Mouse (Mus musculus) kidney, embryonic 16.5 days (tissue): ENCODE results near the gene Clec12a. TPM values are rescaled to one million over a fixed set of nuclear protein-coding genes. Genes with fewer than 3 reads are reported as not detected.
"Not testable (repeated sequence)": the region's sequence is repeated elsewhere in the genome, so short reads cannot be mapped to it uniquely, and the experiment has no call there.

Experiments used
- ATAC-seq: fragments of 200-750 bp; cut with Nextera tagmentation; 2 replicates; pipeline ENCODE4 v1.8.0; 2017; ENCODE audit warnings: moderate TSS enrichment; ENCODE audit not compliant: low FRiP score, low TSS enrichment
- H3K27ac ChIP-seq: fragments of 300-500 bp; sonication (generic); 2 replicates; pipeline ENCODE4 v1.5.1; 2014; ENCODE audit warnings: low read length
- H3K27me3 ChIP-seq: fragments of 300-500 bp; sonication (generic); 2 replicates; pipeline ENCODE4 v1.6.1; 2014; ENCODE audit warnings: low read length, control low read depth, mixed read lengths; ENCODE audit not compliant: insufficient read depth
- H3K36me3 ChIP-seq: fragments of 300-500 bp; sonication (generic); 2 replicates; pipeline ENCODE4 v1.6.1; 2014; ENCODE audit warnings: low read length, control low read depth, mixed read lengths; ENCODE audit not compliant: insufficient read depth
- H3K4me1 ChIP-seq: fragments of 300-500 bp; sonication (generic); 2 replicates; pipeline ENCODE4 v1.6.1; 2014; ENCODE audit warnings: low read length, control low read depth, mixed read lengths; ENCODE audit not compliant: insufficient read depth
- H3K4me2 ChIP-seq: fragments of 300-500 bp; sonication (generic); replicated peaks from 2 replicates; pipeline ENCODE4 v1.6.1; 2014; ENCODE audit warnings: low read depth, low read length
- H3K4me3 ChIP-seq: fragments of 300-500 bp; sonication (generic); 2 replicates; pipeline ENCODE4 v1.5.1; 2014; ENCODE audit warnings: mild to moderate bottlenecking, low read length
- H3K9ac ChIP-seq: fragments of 300-500 bp; sonication (generic); replicated peaks from 2 replicates; pipeline ENCODE4 v1.6.1; 2014; ENCODE audit warnings: low read length
- H3K9me3 ChIP-seq: fragments of 300-500 bp; sonication (generic); 2 replicates; pipeline ENCODE4 v1.6.1; 2016; ENCODE audit warnings: low read length, control low read depth
- WGBS: fragments of 180-500 bp; shearing (Covaris S2); extraction: QIAGEN DNeasy Blood & Tissue Kit; methylation state at CpG from one replicate; pipeline ENCODE4 v1.1.7; 2014; 5-methylcytosine and 5-hydroxymethylcytosine counted together
- polyA plus RNA-seq: library from polyadenylated mRNA; unstranded; fragments of >200 nt; fragmentation: Nextera tagmentation; extraction: Ambion mirVana; gene quantifications from 2 replicates; pipeline ENCODE4 v1.2.1, GENCODE M21; 2015

The Clec12a gene
- 0.67 and 0.74 TPM in 2 replicates for polyA plus RNA-seq

GRCm38 (mm10) chr6:129342391-129342790 lies at the start of gene Clec12a:
Gene Clec12a (plus strand): TSS chr6:129342691.
- not testable (repeated sequence) for H3K27ac ChIP-seq, H3K27me3 ChIP-seq, H3K36me3 ChIP-seq, H3K9me3 ChIP-seq, H3K4me2 ChIP-seq, H3K4me1 ChIP-seq, H3K9ac ChIP-seq, ATAC-seq, H3K4me3 ChIP-seq
- WGBS: 67% methylated on average over 4 of the region's 4 CpGs

GRCm38 (mm10) chr6:129304180-129304579 lies 38.3 kb upstream of the Clec12a start:
- Histone ChIP-seq H3K9me3 (no peaks in the 10 kb centered on the region), H3K36me3 (no peaks in the 10 kb centered on the region), H3K9ac (no peak overlapping the region), H3K4me1 (no peaks in the 10 kb centered on the region), H3K27ac (no peak overlapping the region), H3K4me3 (no peak overlapping the region), H3K27me3 (no peaks in the 10 kb centered on the region), H3K4me2 (no peak overlapping the region)
- 60% methylated on average over 1 of the region's 1 CpGs for WGBS
- ATAC-seq: no peak

GRCm38 (mm10) chr6:129312499-129312898 lies 30.0 kb upstream of the Clec12a start:
- Histone ChIP-seq H3K4me1 (no peaks in the 10 kb centered on the region), H3K4me2 (no peak overlapping the region), H3K9me3 (no peaks in the 10 kb centered on the region), H3K36me3 (no peaks in the 10 kb centered on the region), H3K27me3 (no peaks in the 10 kb centered on the region), H3K27ac (no peak overlapping the region), H3K4me3 (no peak overlapping the region), H3K9ac (no peak overlapping the region)
- no peak for ATAC-seq
- WGBS: 67% methylated on average over 3 of the region's 3 CpGs

GRCm38 (mm10) chr6:129314655-129315168 lies 27.8 kb upstream of the Clec12a start:
- Histone ChIP-seq H3K9ac (no peak overlapping the region), H3K4me1 (no peaks in the 10 kb centered on the region), H3K9me3 (no peaks in the 10 kb centered on the region), H3K4me3 (no peak overlapping the region), H3K36me3 (no peaks in the 10 kb centered on the region), H3K4me2 (no peak overlapping the region), H3K27ac (no peak overlapping the region), H3K27me3 (no peaks in the 10 kb centered on the region)
- no peak for ATAC-seq
- 78% methylated on average over 3 of the region's 3 CpGs for WGBS

GRCm38 (mm10) chr6:129315698-129316097 lies 26.8 kb upstream of the Clec12a start:
- Histone ChIP-seq H3K4me3 (no peak overlapping the region), H3K27ac (no peak overlapping the region), H3K27me3 (no peaks in the 10 kb centered on the region), H3K9me3 (no peaks in the 10 kb centered on the region), H3K36me3 (no peaks in the 10 kb centered on the region), H3K4me2 (no peak overlapping the region), H3K4me1 (no peaks in the 10 kb centered on the region), H3K9ac (no peak overlapping the region)
- ATAC-seq: no peak
- WGBS: 84% methylated on average over 1 of the region's 1 CpGs

GRCm38 (mm10) chr6:129316463-129316862 lies 26.0 kb upstream of the Clec12a start:
- no peak for ATAC-seq
- no peak overlapping the region for H3K27ac ChIP-seq
- no peak overlapping the region for H3K9ac ChIP-seq
- H3K27me3 ChIP-seq: no peaks in the 10 kb centered on the region
- no peaks in the 10 kb centered on the region for H3K36me3 ChIP-seq
- H3K4me3 ChIP-seq: no peak overlapping the region
- H3K4me2 ChIP-seq: no peak overlapping the region
- H3K4me1 ChIP-seq: no peaks in the 10 kb centered on the region
- WGBS: 72% methylated on average over 2 of the region's 2 CpGs
- no peaks in the 10 kb centered on the region for H3K9me3 ChIP-seq

DNA sequence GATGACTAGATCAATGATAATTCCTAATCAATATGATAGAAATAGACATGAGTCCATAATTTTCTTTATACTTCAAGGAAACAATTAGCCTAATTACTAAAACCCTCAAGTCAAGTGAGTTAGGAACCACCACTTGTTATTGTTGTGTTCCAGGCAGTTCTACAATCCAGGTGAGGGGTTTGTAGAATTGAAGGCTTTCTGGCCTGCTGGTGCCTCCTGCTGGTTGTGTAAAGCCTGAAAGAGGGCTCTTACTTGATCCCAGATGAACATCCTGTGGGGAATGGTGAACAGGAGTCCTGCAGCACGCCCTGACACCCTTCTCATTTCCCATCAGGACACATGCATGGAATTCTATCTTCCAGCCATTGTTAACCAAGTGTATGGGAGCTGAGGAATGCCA lies 24.1 kb upstream of the Clec12a start:
- Histone ChIP-seq H3K4me1 (no peaks in the 10 kb centered on the region), H3K27me3 (no peaks in the 10 kb centered on the region), H3K9ac (no peak overlapping the region), H3K36me3 (no peaks in the 10 kb centered on the region), H3K4me2 (no peak overlapping the region), H3K27ac (no peak overlapping the region), H3K9me3 (no peaks in the 10 kb centered on the region), H3K4me3 (no peak overlapping the region)
- no peak for ATAC-seq
- 70% methylated on average over 1 of the region's 1 CpGs for WGBS

GRCm38 (mm10) chr6:129319331-129319730 lies 23.2 kb upstream of the Clec12a start:
- Histone ChIP-seq H3K4me3 (no peak overlapping the region), H3K27me3 (no peaks in the 10 kb centered on the region), H3K36me3 (no peaks in the 10 kb centered on the region), H3K4me1 (no peaks in the 10 kb centered on the region), H3K9me3 (no peaks in the 10 kb centered on the region), H3K4me2 (no peak overlapping the region), H3K9ac (no peak overlapping the region), H3K27ac (no peak overlapping the region)
- no peak for ATAC-seq
- 69% methylated on average over 4 of the region's 4 CpGs for WGBS

GRCm38 (mm10) chr6:129326016-129326415 lies 16.5 kb upstream of the Clec12a start:
- WGBS: 90% methylated on average over 1 of the region's 1 CpGs
- H3K9ac ChIP-seq: no peak overlapping the region

GRCm38 (mm10) chr6:129326568-129327150 lies 15.8 kb upstream of the Clec12a start:
- ATAC-seq: no peak
- no peaks in the 10 kb centered on the region for H3K4me1 ChIP-seq
- no peaks in the 10 kb centered on the region for H3K36me3 ChIP-seq
- no peaks in the 10 kb centered on the region for H3K27me3 ChIP-seq
- no peak overlapping the region for H3K27ac ChIP-seq
- WGBS: 50% methylated on average over 13 of the region's 13 CpGs
- no peak overlapping the region for H3K9ac ChIP-seq
- no peaks in the 10 kb centered on the region for H3K9me3 ChIP-seq
- H3K4me3 ChIP-seq: no peak overlapping the region
- no peak overlapping the region for H3K4me2 ChIP-seq

More at GRCm38 (mm10) chr6:129326016-129326415, 16.5 kb upstream of the Clec12a start:
- Histone ChIP-seq H3K4me1 (no peaks in the 10 kb centered on the region), H3K4me2 (no peak overlapping the region), H3K36me3 (no peaks in the 10 kb centered on the region), H3K9me3 (no peaks in the 10 kb centered on the region), H3K27ac (no peak overlapping the region), H3K4me3 (no peak overlapping the region), H3K27me3 (no peaks in the 10 kb centered on the region)
- ATAC-seq: no peak
